Comparison of ENCODE assay signal across 23 mouse cellular contexts in genomic region chr10:121603556-121603955, GRCm38 (mm10). TPM values are rescaled to one million over a fixed set of nuclear protein-coding genes. Genes with fewer than 3 reads are reported as not detected.
A peak's percentile ranks its signal among the peaks of the same experiment; 100 is the strongest.
DNase-seq lines count a peak whose midpoint lies in the region; ATAC-seq and TF ChIP-seq lines count a peak whose summit lies in the region.
"Had no signal": no experiment of that assay in that cellular context is flagged by ENCODE, and none has a peak within 500 bp of the region (broad histone marks: within the 10 kb centered on the region; RNA-seq: fewer than 3 reads in every experiment).

No protein-coding gene starts in this region.

- TF ChIP-seq EP300 in lung, postnatal 0 days (IDR thresholded peaks at IDR 0.05), result peak; percentile 32; the same call in 1 of the 2 replicates

- DNase-seq in lung, postnatal 0 days (ENCODE audit: low spot score), result peak; percentile 65
- DNase-seq in lung, postnatal 36 days, result no peak
- DNase-seq in layer of hippocampus, adult 9-11 months, result no peak
- no peak for DNase-seq in cerebellum, adult 2 months
- DNase-seq: adrenal gland, postnatal 14 days; adrenal gland, postnatal 36 days; cerebellum, adult 11 months; cerebellum, adult 18-20 months; cerebellum, adult 9-10 months; cerebellum, postnatal 10 days; cerebellum, postnatal 25 days; forebrain, postnatal 0 days had no signal

- H3K27ac ChIP-seq in intestine, postnatal 0 days (ENCODE audit: low read depth, low read length), result peak overlapping the region; percentile 42; the same call in 1 of the 2 replicates
- H3K27ac ChIP-seq in intestine, embryonic 15.5 days, result no peak overlapping the region
- peak overlapping the region; percentile 62; the same call in 1 of the 2 replicates for H3K27ac ChIP-seq in lung, postnatal 0 days (ENCODE audit: low read length)
- H3K27ac ChIP-seq in bone marrow macrophage, adult 2 months (ENCODE audit: insufficient read depth, low read depth, low read length), result peak overlapping the region; percentile 90
- H3K27ac ChIP-seq in small intestine, adult 2 months (ENCODE audit: insufficient read depth, low read depth, low read length), result peak overlapping the region; percentile 80; the same call in 1 of the 2 replicates
- no peak overlapping the region for H3K27ac ChIP-seq in cerebellum, adult 2 months (ENCODE audit: insufficient read depth, low read length)
- H3K27ac ChIP-seq: embryonic facial prominence, embryonic 10.5 days; embryonic facial prominence, embryonic 12.5 days; forebrain, embryonic 13.5 days; forebrain, embryonic 15.5 days had no signal

- no peaks in the 10 kb centered on the region for H3K9me3 ChIP-seq in intestine, postnatal 0 days (ENCODE audit: control insufficient read depth)
- no peaks in the 10 kb centered on the region for H3K9me3 ChIP-seq in intestine, embryonic 15.5 days
- no peaks in the 10 kb centered on the region for H3K9me3 ChIP-seq in lung, postnatal 0 days (ENCODE audit: low read length)
- H3K9me3 ChIP-seq: embryonic facial prominence, embryonic 10.5 days; embryonic facial prominence, embryonic 12.5 days; forebrain, embryonic 13.5 days; forebrain, embryonic 15.5 days had no signal

- no peak overlapping the region for H3K4me3 ChIP-seq in intestine, postnatal 0 days (ENCODE audit: low read depth, low read length)
- no peak overlapping the region for H3K4me3 ChIP-seq in intestine, embryonic 15.5 days (replicated peaks)
- H3K4me3 ChIP-seq in lung, postnatal 0 days (ENCODE audit: low read depth, low read length), result no peak overlapping the region
- no peak overlapping the region for H3K4me3 ChIP-seq in bone marrow macrophage, adult 2 months (ENCODE audit: insufficient read depth, low read length)
- H3K4me3 ChIP-seq in small intestine, adult 2 months (ENCODE audit: low read depth, low read length), result no peak overlapping the region
- no peak overlapping the region for H3K4me3 ChIP-seq in cerebellum, adult 2 months (replicated peaks; ENCODE audit: insufficient read depth, low read depth, low read length)
- H3K4me3 ChIP-seq: embryonic facial prominence, embryonic 10.5 days; embryonic facial prominence, embryonic 12.5 days; forebrain, embryonic 13.5 days; forebrain, embryonic 15.5 days had no signal

- no peaks in the 10 kb centered on the region for H3K4me1 ChIP-seq in intestine, postnatal 0 days (replicated peaks; ENCODE audit: control insufficient read depth, insufficient read depth, low read length)
- no peaks in the 10 kb centered on the region for H3K4me1 ChIP-seq in intestine, embryonic 15.5 days (replicated peaks)
- no peaks in the 10 kb centered on the region for H3K4me1 ChIP-seq in lung, postnatal 0 days (ENCODE audit: insufficient read depth, low read depth, low read length)
- peaks cover 20% of the 10 kb centered on the region for H3K4me1 ChIP-seq in bone marrow macrophage, adult 2 months (ENCODE audit: control insufficient read depth, insufficient read depth, low read length)
- H3K4me1 ChIP-seq in small intestine, adult 2 months (ENCODE audit: control insufficient read depth, insufficient read depth, insufficient read length, low read length), result peaks cover 6% of the 10 kb centered on the region
- no peaks in the 10 kb centered on the region for H3K4me1 ChIP-seq in cerebellum, adult 2 months (ENCODE audit: control insufficient read depth, insufficient read depth, low read length)
- H3K4me1 ChIP-seq: embryonic facial prominence, embryonic 10.5 days; embryonic facial prominence, embryonic 12.5 days; forebrain, embryonic 13.5 days; forebrain, embryonic 15.5 days had no signal

- no peak overlapping the region for H3K4me2 ChIP-seq in intestine, postnatal 0 days (replicated peaks; ENCODE audit: low read depth)
- H3K4me2 ChIP-seq in intestine, embryonic 15.5 days (replicated peaks), result no peak overlapping the region
- no peak overlapping the region for H3K4me2 ChIP-seq in lung, postnatal 0 days (replicated peaks; ENCODE audit: low read depth, low read length)
- H3K4me2 ChIP-seq: embryonic facial prominence, embryonic 12.5 days; forebrain, embryonic 13.5 days; forebrain, embryonic 15.5 days had no signal

- H3K27me3 ChIP-seq in intestine, postnatal 0 days (replicated peaks; ENCODE audit: control insufficient read depth, insufficient read depth, low read length), result no peaks in the 10 kb centered on the region
- H3K27me3 ChIP-seq in intestine, embryonic 15.5 days (replicated peaks), result no peaks in the 10 kb centered on the region
- H3K27me3 ChIP-seq in lung, postnatal 0 days (replicated peaks; ENCODE audit: insufficient read depth, low read length), result no peaks in the 10 kb centered on the region
- H3K27me3 ChIP-seq in small intestine, adult 2 months (ENCODE audit: control insufficient read depth, insufficient read depth, low read length), result no peaks in the 10 kb centered on the region
- H3K27me3 ChIP-seq in cerebellum, adult 2 months (ENCODE audit: control insufficient read depth, insufficient read depth, low read length), result no peaks in the 10 kb centered on the region
- H3K27me3 ChIP-seq: embryonic facial prominence, embryonic 12.5 days; forebrain, embryonic 13.5 days; forebrain, embryonic 15.5 days; Patski had no signal

- H3K36me3 ChIP-seq in intestine, postnatal 0 days (ENCODE audit: control insufficient read depth, insufficient read depth), result peaks cover 95% of the 10 kb centered on the region
- H3K36me3 ChIP-seq in intestine, embryonic 15.5 days, result peaks cover 75% of the 10 kb centered on the region
- H3K36me3 ChIP-seq in lung, postnatal 0 days (ENCODE audit: insufficient read depth, low read length), result peaks cover 36% of the 10 kb centered on the region
- peaks cover 74% of the 10 kb centered on the region for H3K36me3 ChIP-seq in small intestine, adult 2 months (ENCODE audit: control insufficient read depth, insufficient read depth, low read length)

- no peak for TF ChIP-seq CTCF in intestine, postnatal 0 days (IDR thresholded peaks at IDR 0.05; ENCODE audit: low read depth)
- TF ChIP-seq CTCF in lung, postnatal 0 days (IDR thresholded peaks at IDR 0.05), result no peak
- no peak for TF ChIP-seq CTCF in bone marrow macrophage, adult 2 months (IDR thresholded peaks at IDR 0.05; ENCODE audit: low read depth, low read length)
- TF ChIP-seq CTCF in small intestine, adult 2 months (IDR thresholded peaks at IDR 0.05; ENCODE audit: extremely low read depth, insufficient read length, insufficient replicate concordance, low read depth, low read length), result no peak
- no peak for TF ChIP-seq CTCF in cerebellum, adult 2 months (IDR thresholded peaks at IDR 0.05; ENCODE audit: borderline replicate concordance, insufficient read depth, low read depth, low read length)

- WGBS in intestine, postnatal 0 days, result 79% methylated on average over 4 of the region's 4 CpGs
- 85% methylated on average over 4 of the region's 4 CpGs for WGBS in intestine, embryonic 15.5 days
- 56% methylated on average over 4 of the region's 4 CpGs for WGBS in lung, postnatal 0 days
- 84% methylated on average over 4 of the region's 4 CpGs for WGBS in small intestine, adult 2 months
- 90% methylated on average over 4 of the region's 4 CpGs for WGBS in cerebellum, adult 2 months

- no peak for ATAC-seq in intestine, postnatal 0 days
- no peak for ATAC-seq in intestine, embryonic 15.5 days
- ATAC-seq in lung, postnatal 0 days, result peak; percentile 57
- ATAC-seq: activated CD4-positive, CD25-positive, alpha-beta regulatory T cell, adult 4 months; forebrain, embryonic 13.5 days; forebrain, embryonic 15.5 days; forebrain, postnatal 0 days; Patski had no signal

- no peak overlapping the region for H3K9ac ChIP-seq in intestine, postnatal 0 days (ENCODE audit: low read depth, low read length)
- H3K9ac ChIP-seq in intestine, embryonic 15.5 days, result no peak overlapping the region
- no peak overlapping the region for H3K9ac ChIP-seq in lung, postnatal 0 days (replicated peaks; ENCODE audit: low read depth)
- H3K9ac ChIP-seq: embryonic facial prominence, embryonic 12.5 days; forebrain, embryonic 13.5 days; forebrain, embryonic 15.5 days; forebrain, postnatal 0 days had no signal

- TF ChIP-seq POLR2A in bone marrow macrophage, adult 2 months (IDR thresholded peaks at IDR 0.05; ENCODE audit: borderline replicate concordance, low read depth, low read length), result no peak
- TF ChIP-seq POLR2A in small intestine, adult 2 months (IDR thresholded peaks at IDR 0.05; ENCODE audit: low read depth, low read length), result no peak
- no peak for TF ChIP-seq POLR2A in cerebellum, adult 2 months (IDR thresholded peaks at IDR 0.05; ENCODE audit: borderline replicate concordance, insufficient read depth, low read length)

RNA-seq across cellular contexts. Expression of gene Tbk1, which starts 17.0 kb away (rescaled TPM):
- polyA plus RNA-seq in intestine, postnatal 0 days (2015; fragmentation: Nextera tagmentation; extraction: Ambion mirVana), result 27.3 and 29.6 TPM in 2 replicates
- polyA plus RNA-seq in intestine, embryonic 15.5 days (2015; fragmentation: Nextera tagmentation; extraction: Ambion mirVana), result 32.9 and 35.1 TPM in 2 replicates
- polyA plus RNA-seq in lung, postnatal 0 days (2015; fragmentation: Nextera tagmentation; extraction: Ambion mirVana), result 25.9 and 28.0 TPM in 2 replicates
- polyA plus RNA-seq in bone marrow macrophage, adult 2 months (2012; ENCODE audit: insufficient read depth, insufficient read length, missing spikeins), result 102 and 107 TPM in 2 replicates
- 4.1 and 10.2 TPM in 2 replicates for polyA plus RNA-seq in small intestine, adult 2 months (2012; rRNA removed)
- 42.1 and 44.8 TPM in 2 replicates for polyA plus RNA-seq in cerebellum, adult 2 months (2012; rRNA removed)

RNA-seq across cellular contexts. Expression of gene Xpot, which starts 22.6 kb away (rescaled TPM):
- polyA plus RNA-seq in intestine, postnatal 0 days (2015; fragmentation: Nextera tagmentation; extraction: Ambion mirVana), result 19.5 and 20.3 TPM in 2 replicates
- polyA plus RNA-seq in intestine, embryonic 15.5 days (2015; fragmentation: Nextera tagmentation; extraction: Ambion mirVana), result 46.3 and 46.5 TPM in 2 replicates
- 19.9 and 25.7 TPM in 2 replicates for polyA plus RNA-seq in lung, postnatal 0 days (2015; fragmentation: Nextera tagmentation; extraction: Ambion mirVana)
- 54.0 and 62.2 TPM in 2 replicates for polyA plus RNA-seq in bone marrow macrophage, adult 2 months (2012; ENCODE audit: insufficient read depth, insufficient read length, missing spikeins)
- 34.9 and 35.3 TPM in 2 replicates for polyA plus RNA-seq in small intestine, adult 2 months (2012; rRNA removed)
- polyA plus RNA-seq in cerebellum, adult 2 months (2012; rRNA removed), result 64.9 and 68.8 TPM in 2 replicates

RNA-seq across cellular contexts. Expression of gene D930020B18Rik, which starts 37.8 kb away (rescaled TPM):
- 0.05 and 0.12 TPM in 2 replicates for polyA plus RNA-seq in intestine, postnatal 0 days (2015; fragmentation: Nextera tagmentation; extraction: Ambion mirVana)
- 0.23 and 0.39 TPM in 2 replicates for polyA plus RNA-seq in intestine, embryonic 15.5 days (2015; fragmentation: Nextera tagmentation; extraction: Ambion mirVana)
- polyA plus RNA-seq in lung, postnatal 0 days (2015; fragmentation: Nextera tagmentation; extraction: Ambion mirVana), result 0.44 and 0.48 TPM in 2 replicates
- not detected in 2 replicates for polyA plus RNA-seq in bone marrow macrophage, adult 2 months (2012; ENCODE audit: insufficient read depth, insufficient read length, missing spikeins)
- 0.23 and 0.62 TPM in 2 replicates for polyA plus RNA-seq in small intestine, adult 2 months (2012; rRNA removed)
- polyA plus RNA-seq in cerebellum, adult 2 months (2012; rRNA removed), result 0.67 and 0.87 TPM in 2 replicates
- polyA plus RNA-seq: C2C12; forebrain, embryonic 13.5 days; Patski had no signal

Comparison
In these comparisons a context has a peak if more than half of its experiments do, and no peak if none do; other contexts are left out.
1. H3K27ac ChIP-seq: peak in intestine, postnatal 0 days (single experiment), lung, postnatal 0 days (single experiment), bone marrow macrophage, adult 2 months (single experiment) and small intestine, adult 2 months (single experiment); none in intestine, embryonic 15.5 days (single experiment) and cerebellum, adult 2 months (single experiment).